Mouse (Mus musculus): Measurements from ENCODE around the gene Olfr1438-ps1.
"Not testable (repeated sequence)": the region's sequence is repeated elsewhere in the genome, so short reads cannot be mapped to it uniquely, and the experiment has no call there.

Gene Olfr1438-ps1

DNA sequence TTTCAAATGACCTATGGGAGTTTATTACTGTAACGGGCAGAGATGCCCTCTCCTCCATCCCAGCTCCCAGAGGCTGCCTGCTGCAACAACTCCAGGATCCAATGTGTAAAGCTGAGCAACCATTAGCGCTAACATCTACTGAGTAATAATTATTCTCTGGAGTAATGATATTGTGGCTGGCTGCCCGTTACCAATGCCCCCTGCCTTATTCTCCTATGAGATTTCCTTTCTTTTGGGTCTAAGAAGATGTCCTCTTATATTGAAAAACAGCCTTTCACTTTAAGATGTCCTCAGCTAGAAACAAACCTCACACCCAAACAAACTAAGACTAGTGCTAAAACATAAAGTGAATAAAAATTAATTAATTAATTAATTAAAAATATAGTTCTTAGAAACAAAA is at the start of gene Olfr1438-ps1:
Olfr1438-ps1 (minus strand) TSS at position 101 of the 400 bp plus-strand sequence.
- no peak for DNase-seq (ENCODE audit: low spot score)

GRCm38 (mm10) chr19:12374465-12375025 is 38.8 kb upstream of the Olfr1438-ps1 start:
- peak; percentile 22 for DNase-seq (ENCODE audit: low spot score)

- DNase-seq (ENCODE audit: low spot score) = no peak
These were observed 37.3 kb upstream of the Olfr1438-ps1 start for GRCm38 (mm10) chr19:12373004-12373403.

DNA sequence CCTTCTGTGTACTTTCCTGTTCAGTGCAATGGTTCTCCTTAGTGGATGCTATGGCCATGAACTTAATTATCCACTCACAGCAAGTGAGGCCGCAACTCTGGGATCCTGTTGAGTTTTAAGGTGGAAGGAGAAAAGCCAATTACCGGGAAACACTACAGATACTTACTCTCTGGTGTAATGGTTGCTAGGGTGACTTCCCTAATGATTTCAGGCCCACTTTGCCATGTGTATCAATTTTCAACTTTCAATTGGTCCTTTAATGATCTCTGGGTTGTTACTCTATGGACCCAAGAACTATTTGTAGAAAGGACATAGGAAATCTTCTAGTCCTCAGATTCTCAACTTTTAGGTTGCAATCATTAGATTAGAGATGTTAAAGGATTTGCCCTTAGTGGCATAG is 10.7 kb downstream of the Olfr1438-ps1 start, which contains the start of gene Olfr1437:
Olfr1437 (minus strand) TSS at position 101 of the 400 bp plus-strand sequence.
- DNase-seq (ENCODE audit: low spot score) = no peak

DNA sequence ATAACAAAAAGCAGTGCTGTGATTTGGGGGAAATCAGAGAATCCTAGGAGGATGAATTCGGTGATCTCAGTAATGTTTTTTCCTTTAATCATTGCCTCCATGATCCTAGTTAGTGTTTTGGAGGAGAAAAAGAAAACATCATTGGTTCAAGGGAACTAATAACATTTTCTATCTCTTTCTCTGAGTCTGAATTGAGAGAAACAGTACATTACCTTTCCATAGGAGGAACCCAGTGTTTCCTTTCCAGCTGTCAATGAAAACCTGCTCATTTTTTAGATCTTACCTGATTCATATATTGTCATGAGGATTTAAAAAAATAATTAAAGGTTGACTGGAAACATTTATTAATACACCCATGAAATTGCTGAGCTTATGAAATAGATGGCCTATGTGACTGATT is 36.7 kb downstream of the Olfr1438-ps1 start, which contains the start of gene Olfr1436:
Olfr1436 (minus strand) TSS at position 101 of the 400 bp plus-strand sequence.
- not testable (repeated sequence) for DNase-seq (ENCODE audit: low spot score)

GRCm38 (mm10) chr19:12292979-12293378 is 42.7 kb downstream of the Olfr1438-ps1 start:
- no peak for DNase-seq (ENCODE audit: low spot score)

- no peak for DNase-seq (ENCODE audit: low spot score)
These were observed 56.2 kb downstream of the Olfr1438-ps1 start, which contains the start of gene Olfr1434 for GRCm38 (mm10) chr19:12279554-12279953. Gene Olfr1434 (plus strand): TSS chr19:12279854.
